Mouse (Mus musculus) forebrain, embryonic 14.5 days (tissue): ENCODE data around the gene Rcc2. TPM values are rescaled to one million over a fixed set of nuclear protein-coding genes. Genes with fewer than 3 reads are reported as not detected.

ENCODE experiments used
- ATAC-seq: fragments of 200-750 bp; cut with Nextera tagmentation; 2 replicates; pipeline ENCODE4 v1.8.0; 2017; ENCODE audit warnings: mild to moderate bottlenecking, moderate library complexity
- DNase-seq: peaks from one replicate; pipeline ENCODE4 v3.0.0-alpha.2; 2015; ENCODE audit warnings: low spot score
- H3K27ac ChIP-seq: fragments of 300-500 bp; sonication (generic); 2 replicates; pipeline ENCODE4 v1.5.1; 2014; ENCODE audit warnings: low read depth, mild to moderate bottlenecking, control low read depth, low read length, moderate library complexity
- H3K27me3 ChIP-seq: fragments of 300-500 bp; sonication (generic); replicated peaks from 2 replicates; pipeline ENCODE4 v1.6.1; 2014; ENCODE audit warnings: low read length, control low read depth, mixed read lengths; ENCODE audit not compliant: control insufficient read depth, insufficient read depth
- H3K36me3 ChIP-seq: fragments of 300-500 bp; sonication (generic); 2 replicates; pipeline ENCODE4 v1.6.1; 2014; ENCODE audit warnings: low read length, control low read depth; ENCODE audit not compliant: control insufficient read depth, insufficient read depth
- H3K4me1 ChIP-seq: fragments of 300-500 bp; sonication (generic); 2 replicates; pipeline ENCODE4 v1.6.1; 2014; ENCODE audit warnings: antibody characterized with exemption, low read length, control low read depth; ENCODE audit not compliant: control insufficient read depth, insufficient read depth
- H3K4me2 ChIP-seq: fragments of 300-500 bp; sonication (generic); 2 replicates; pipeline ENCODE4 v1.6.1; 2014; ENCODE audit warnings: mild to moderate bottlenecking, control low read depth, low read length
- H3K4me3 ChIP-seq: fragments of 300-500 bp; sonication (generic); 2 replicates; pipeline ENCODE4 v1.5.1; 2014; ENCODE audit warnings: low read depth, low read length, control low read depth
- H3K9ac ChIP-seq: fragments of 300-500 bp; sonication (generic); 2 replicates; pipeline ENCODE4 v1.6.1; 2014; ENCODE audit warnings: mild to moderate bottlenecking, low read length, control low read depth, moderate library complexity
- H3K9me3 ChIP-seq: fragments of 300-500 bp; sonication (generic); replicated peaks from 2 replicates; pipeline ENCODE4 v1.6.1; 2016; ENCODE audit warnings: low read length, control low read depth, mixed read lengths; ENCODE audit not compliant: control insufficient read depth
- WGBS: fragments of 180-500 bp; shearing (Covaris S2); extraction: QIAGEN DNeasy Blood & Tissue Kit; methylation state at CpG from one replicate; pipeline ENCODE4 v1.1.7; 2014; 5-methylcytosine and 5-hydroxymethylcytosine counted together
- polyA plus RNA-seq: library from polyadenylated mRNA; unstranded; fragments of >200 nt; fragmentation: Nextera tagmentation; extraction: Ambion mirVana; gene quantifications from 2 replicates; pipeline ENCODE4 v1.2.1, GENCODE M21; 2014

Rcc2 gene
- polyA plus RNA-seq, 1 experiment from 2014 or later: 32.8 TPM

DNA sequence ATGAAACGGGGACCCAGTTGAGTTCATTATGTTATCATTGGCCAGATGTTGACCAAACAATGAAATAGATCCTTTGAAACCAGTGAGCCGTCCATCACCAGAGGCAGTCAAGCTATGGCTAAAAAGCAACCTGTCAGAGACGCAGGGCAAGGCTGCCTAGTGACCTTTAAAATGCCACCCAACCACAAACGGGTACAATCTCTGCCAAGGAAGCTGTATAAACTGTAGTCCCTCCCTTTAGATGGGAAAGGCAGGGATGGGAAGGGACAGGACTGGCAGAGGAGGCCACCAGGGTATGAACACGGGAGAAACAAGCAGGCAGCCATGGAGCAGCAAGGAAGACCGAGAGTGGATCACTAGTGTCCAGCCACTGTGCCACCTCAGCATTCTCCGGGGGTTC lies 35.3 kb upstream of the Rcc2 start:
- H3K27ac ChIP-seq: no peak overlapping the region
- H3K4me2 ChIP-seq: no peak overlapping the region
- no peaks in the 10 kb centered on the region for H3K4me1 ChIP-seq
- no peaks in the 10 kb centered on the region for H3K27me3 ChIP-seq
- H3K9ac ChIP-seq: no peak overlapping the region
- H3K4me3 ChIP-seq: no peak overlapping the region
- no peaks in the 10 kb centered on the region for H3K9me3 ChIP-seq
- ATAC-seq (no peak), DNase-seq (no peak)
- no peaks in the 10 kb centered on the region for H3K36me3 ChIP-seq
- 67% methylated on average over 7 of the region's 7 CpGs for WGBS

DNA sequence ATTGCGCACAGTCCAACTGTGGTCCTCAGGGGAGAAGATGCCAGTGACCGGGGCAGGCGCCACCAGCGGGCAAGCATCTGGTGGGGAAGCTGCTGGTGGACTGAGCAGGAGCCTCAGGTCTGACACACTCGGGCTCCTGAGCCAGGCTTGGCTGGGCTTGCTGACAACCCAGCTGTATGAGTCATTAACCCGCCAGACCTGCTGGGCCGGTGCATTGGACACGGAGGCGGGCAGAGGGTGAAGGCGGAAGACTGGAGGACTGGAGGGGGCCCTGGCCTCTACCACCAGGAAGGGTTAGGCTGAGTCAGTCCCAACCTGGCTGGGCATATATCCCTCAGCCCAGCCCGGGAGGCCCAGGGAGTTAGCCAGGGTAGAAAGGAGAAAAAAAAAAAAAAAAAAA lies 34.6 kb upstream of the Rcc2 start, which contains the start of gene Arhgef10l:
Arhgef10l (minus strand) TSS at position 253 of the 400 bp plus-strand sequence.
- H3K27ac ChIP-seq: no peak within 1 kb of the TSS
- H3K4me1 ChIP-seq: no peaks in the 10 kb centered on the region
- no peak within 1 kb of the TSS for H3K9ac ChIP-seq
- H3K4me3 ChIP-seq: no peak within 1 kb of the TSS
- no peak for DNase-seq
- no peak within 1 kb of the TSS for H3K4me2 ChIP-seq
- H3K36me3 ChIP-seq: no peaks in the 10 kb centered on the region
- no peak for ATAC-seq
- 78% methylated on average over 11 of the region's 11 CpGs for WGBS
- H3K9me3 ChIP-seq: no peaks in the 10 kb centered on the region
- no peaks in the 10 kb centered on the region for H3K27me3 ChIP-seq

- Histone ChIP-seq H3K4me3 (no peak overlapping the region), H3K27ac (no peak overlapping the region), H3K4me1 (no peaks in the 10 kb centered on the region), H3K9me3 (no peaks in the 10 kb centered on the region), H3K9ac (no peak overlapping the region), H3K36me3 (no peaks in the 10 kb centered on the region), H3K27me3 (no peaks in the 10 kb centered on the region), H3K4me2 (no peak overlapping the region)
- DNase-seq (no peak), ATAC-seq (no peak)
- 90% methylated on average over 8 of the region's 8 CpGs for WGBS
Measured at GRCm38 (mm10) chr4:140667802-140668201, 32.5 kb upstream of the Rcc2 start.

GRCm38 (mm10) chr4:140673527-140674264 lies 26.6 kb upstream of the Rcc2 start:
- no peak overlapping the region for H3K9ac ChIP-seq
- no peak for ATAC-seq
- H3K27ac ChIP-seq: no peak overlapping the region
- no peak overlapping the region for H3K4me3 ChIP-seq
- 65% methylated on average over 12 of the region's 12 CpGs for WGBS
- no peaks in the 10 kb centered on the region for H3K27me3 ChIP-seq
- H3K36me3 ChIP-seq: no peaks in the 10 kb centered on the region
- H3K4me2 ChIP-seq: no peak overlapping the region
- H3K9me3 ChIP-seq: no peaks in the 10 kb centered on the region
- no peaks in the 10 kb centered on the region for H3K4me1 ChIP-seq
- DNase-seq: no peak

DNA sequence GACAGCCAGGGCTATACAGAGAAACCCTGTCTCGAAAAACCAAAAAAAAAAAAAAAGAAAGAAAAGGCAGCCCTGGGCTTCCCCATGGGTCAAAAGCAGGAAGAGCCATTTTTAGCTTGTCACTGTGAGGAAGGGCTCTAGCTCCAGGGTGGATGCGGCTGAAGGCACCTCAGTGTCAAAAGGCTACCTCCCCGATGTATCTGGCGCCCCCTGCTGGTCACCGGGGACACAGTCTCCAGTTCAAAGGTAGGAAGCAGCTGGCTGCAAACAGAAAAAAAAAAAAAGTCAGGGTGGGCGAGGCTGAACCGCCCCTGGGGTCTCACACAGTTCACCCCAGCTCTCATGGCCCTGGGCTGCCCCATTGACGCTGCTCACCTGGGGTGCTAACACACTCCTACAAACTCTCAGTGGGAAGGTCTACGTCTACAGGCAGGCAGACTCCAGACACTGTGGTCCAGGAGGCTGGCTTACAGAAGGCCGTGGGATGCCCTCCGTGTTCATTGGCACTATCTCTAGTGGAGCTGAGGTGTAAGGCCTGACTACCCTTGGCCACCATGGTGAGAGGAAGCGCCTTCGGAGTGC lies 25.9 kb upstream of the Rcc2 start:
- no peak overlapping the region for H3K4me2 ChIP-seq
- no peaks in the 10 kb centered on the region for H3K27me3 ChIP-seq
- WGBS: 29% methylated on average over 13 of the region's 13 CpGs
- no peak overlapping the region for H3K4me3 ChIP-seq
- ATAC-seq: peak; percentile 54
- DNase-seq: peak; percentile 83
- no peak overlapping the region for H3K9ac ChIP-seq
- no peak overlapping the region for H3K27ac ChIP-seq
- H3K36me3 ChIP-seq: no peaks in the 10 kb centered on the region
- no peaks in the 10 kb centered on the region for H3K4me1 ChIP-seq
- H3K9me3 ChIP-seq: no peaks in the 10 kb centered on the region

- 0 out of 2 replicates have a peak, but pooled peaks cover under 1% of the 10 kb centered on the region for H3K4me1 ChIP-seq
- no peaks in the 10 kb centered on the region for H3K36me3 ChIP-seq
- no peak overlapping the region for H3K9ac ChIP-seq
- no peaks in the 10 kb centered on the region for H3K9me3 ChIP-seq
- no peak overlapping the region for H3K4me3 ChIP-seq
- H3K4me2 ChIP-seq: no peak overlapping the region
- WGBS: 17% methylated on average over 5 of the region's 5 CpGs
- no peaks in the 10 kb centered on the region for H3K27me3 ChIP-seq
- DNase-seq (peak; percentile 50), ATAC-seq (0 out of 2 replicates have a peak, but pooled peaks have one; percentile 30)
- H3K27ac ChIP-seq: no peak overlapping the region
Measured at GRCm38 (mm10) chr4:140679038-140679437, 21.3 kb upstream of the Rcc2 start.

DNA sequence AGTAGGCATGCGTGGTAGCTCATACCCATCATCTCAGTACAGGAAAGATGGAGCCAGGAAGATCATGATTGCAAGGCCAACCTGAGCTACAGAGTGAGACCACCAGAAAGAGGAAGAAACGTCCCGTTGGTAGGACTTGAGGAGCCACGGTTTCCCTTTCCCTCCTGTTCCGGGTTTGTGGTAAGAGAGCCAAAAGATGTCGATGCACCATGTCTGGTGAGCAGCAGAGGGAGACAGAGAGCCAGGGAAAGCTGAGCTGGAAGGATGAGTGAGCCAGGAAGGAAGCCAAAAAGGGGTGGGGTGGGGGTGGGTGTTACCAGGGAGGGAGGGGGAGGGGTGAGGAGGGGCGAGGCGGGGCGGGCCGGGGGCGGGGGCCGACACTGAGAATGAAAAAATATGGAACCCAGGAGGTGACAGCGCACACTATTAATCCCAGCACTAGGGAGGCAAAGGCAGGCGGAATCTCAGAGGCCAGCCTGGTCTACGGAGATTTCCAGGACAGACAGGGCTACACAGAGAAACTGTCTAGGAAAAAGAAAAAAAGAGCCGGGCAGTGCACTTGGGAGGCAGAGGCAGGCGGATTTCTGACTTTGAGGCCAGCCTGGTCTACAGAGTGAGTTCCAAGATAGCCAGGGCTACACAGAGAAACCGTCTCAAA lies 20.5 kb upstream of the Rcc2 start:
- 25% methylated on average over 18 of the region's 18 CpGs for WGBS
- Histone ChIP-seq H3K27me3 (no peaks in the 10 kb centered on the region), H3K27ac (no peak overlapping the region), H3K9me3 (no peaks in the 10 kb centered on the region), H3K9ac (no peak overlapping the region; the same call in 1 of the 2 replicates), H3K4me2 (0 out of 2 replicates have a peak overlapping the region, but pooled peaks have one; percentile 16), H3K4me3 (no peak overlapping the region), H3K4me1 (peaks cover 6% of the 10 kb centered on the region; the same call in 1 of the 2 replicates), H3K36me3 (no peaks in the 10 kb centered on the region)
- ATAC-seq (peak; percentile 59), DNase-seq (peak; percentile 83)

DNA sequence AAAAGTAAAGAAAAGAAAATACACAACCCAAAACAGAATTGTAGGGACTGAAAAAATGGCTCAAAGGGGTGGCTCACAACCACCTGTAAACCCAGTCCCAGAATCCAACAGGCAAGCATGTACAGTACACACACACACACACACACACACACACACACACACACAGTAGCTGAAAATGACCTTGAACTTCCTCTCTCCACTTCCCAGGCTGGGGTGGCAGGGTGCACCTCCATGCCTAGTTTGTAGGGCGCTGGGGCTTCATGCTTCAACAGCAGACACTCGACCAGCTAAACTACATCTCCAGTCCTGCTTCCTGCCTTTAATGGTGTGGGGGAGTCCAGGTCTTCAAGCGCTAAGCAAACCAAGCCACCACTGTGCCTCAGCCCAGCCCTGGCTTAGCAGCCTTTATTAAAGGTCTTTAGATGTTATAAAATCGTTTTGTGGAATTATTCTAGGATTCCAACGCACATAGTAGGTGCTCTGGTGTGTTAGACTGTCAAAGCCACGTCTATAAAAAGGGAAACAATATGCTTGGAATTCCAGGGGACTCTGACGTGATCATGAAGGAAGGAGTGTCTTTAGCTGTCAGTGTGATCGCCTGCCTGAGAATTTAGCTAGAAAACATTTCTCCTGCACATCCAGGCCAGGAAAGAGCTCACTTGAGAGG lies 19.5 kb upstream of the Rcc2 start:
- H3K27me3 ChIP-seq: no peaks in the 10 kb centered on the region
- WGBS: 64% methylated on average over 8 of the region's 8 CpGs
- peaks cover 6% of the 10 kb centered on the region; the same call in 1 of the 2 replicates for H3K4me1 ChIP-seq
- no peaks in the 10 kb centered on the region for H3K36me3 ChIP-seq
- no peak overlapping the region for H3K4me2 ChIP-seq
- no peak overlapping the region for H3K9ac ChIP-seq
- H3K4me3 ChIP-seq: no peak overlapping the region
- DNase-seq (no peak), ATAC-seq (no peak)
- H3K27ac ChIP-seq: no peak overlapping the region
- H3K9me3 ChIP-seq: no peaks in the 10 kb centered on the region
